Mouse (Mus musculus) embryonic facial prominence, embryonic 10.5 days (tissue): Measurements from ENCODE around the gene Gm49321. TPM values are rescaled to one million over a fixed set of nuclear protein-coding genes. Genes with fewer than 3 reads are reported as not detected.

ENCODE experiments used
- DNase-seq: peaks from one replicate; pipeline ENCODE4 v3.0.0-alpha.2; 2017; ENCODE audit warnings: low spot score
- H3K27ac ChIP-seq: fragments of 300-500 bp; sonication (generic); replicated peaks from 2 replicates; pipeline ENCODE4 v1.5.1; 2016; ENCODE audit warnings: mild to moderate bottlenecking
- H3K27me3 ChIP-seq: fragments of 300-500 bp; sonication (generic); replicated peaks from 2 replicates; pipeline ENCODE4 v1.6.1; 2016; ENCODE audit warnings: low read depth, mild to moderate bottlenecking; ENCODE audit not compliant: poor library complexity, severe bottlenecking
- H3K36me3 ChIP-seq: fragments of 300-500 bp; sonication (generic); replicated peaks from 2 replicates; pipeline ENCODE4 v1.6.1; 2016; ENCODE audit warnings: mild to moderate bottlenecking, moderate library complexity
- H3K4me1 ChIP-seq: fragments of 300-500 bp; sonication (generic); 2 replicates; pipeline ENCODE4 v1.6.1; 2016
- H3K4me3 ChIP-seq: fragments of 300-500 bp; sonication (generic); 2 replicates; pipeline ENCODE4 v1.5.1; 2016; ENCODE audit warnings: mild to moderate bottlenecking, moderate library complexity
- H3K9me3 ChIP-seq: fragments of 300-500 bp; sonication (generic); 2 replicates; pipeline ENCODE4 v1.6.1; 2016; ENCODE audit warnings: mild to moderate bottlenecking
- WGBS: fragments of 180-500 bp; shearing (Covaris S2); methylation state at CpG from one replicate; pipeline ENCODE4 v1.1.7; 2016; 5-methylcytosine and 5-hydroxymethylcytosine counted together
- polyA plus RNA-seq: library from polyadenylated mRNA; unstranded; fragments of >200 nt; fragmentation: Nextera tagmentation; extraction: Ambion mirVana; gene quantifications from 2 replicates; pipeline ENCODE4 v1.2.1, GENCODE M21; 2016

The Gm49321 gene
- polyA plus RNA-seq, 1 experiment from 2014 or later = 12.4 TPM

- Histone ChIP-seq H3K36me3 (no peaks in the 10 kb centered on the region; the same call in 1 of the 2 replicates), H3K27ac (0 out of 2 replicates have a peak overlapping the region, but pooled peaks have one; percentile 45), H3K4me1 (peaks cover 19% of the 10 kb centered on the region), H3K9me3 (no peaks in the 10 kb centered on the region), H3K27me3 (no peaks in the 10 kb centered on the region), H3K4me3 (peak overlapping the region; percentile 54)
- no peak for DNase-seq
- 46% methylated on average over 14 of the region's 14 CpGs for whole genome bisulfite sequencing
These were observed 16.1 kb downstream of the Gm49321 start for GRCm38 (mm10) chr12:73953420-73954186.

- 82% methylated on average over 5 of the region's 5 CpGs for WGBS
- Histone ChIP-seq H3K4me1 (peaks cover 14% of the 10 kb centered on the region), H3K4me3 (no peak overlapping the region), H3K36me3 (no peaks in the 10 kb centered on the region), H3K27ac (no peak overlapping the region), H3K9me3 (no peaks in the 10 kb centered on the region), H3K27me3 (no peaks in the 10 kb centered on the region)
- no peak for DNase-seq
These were observed 17.3 kb downstream of the Gm49321 start for GRCm38 (mm10) chr12:73954785-73955184.

GRCm38 (mm10) chr12:73957676-73958075, 20.2 kb downstream of the Gm49321 start:
- H3K27ac ChIP-seq = no peak overlapping the region
- no peaks in the 10 kb centered on the region for H3K36me3 ChIP-seq
- WGBS = 89% methylated on average over 3 of the region's 3 CpGs
- H3K9me3 ChIP-seq = no peaks in the 10 kb centered on the region
- DNase-seq = no peak
- H3K4me3 ChIP-seq = no peak overlapping the region
- peaks cover 12% of the 10 kb centered on the region for H3K4me1 ChIP-seq
- H3K27me3 ChIP-seq = no peaks in the 10 kb centered on the region

- no peak overlapping the region for H3K4me3 ChIP-seq
- H3K27me3 ChIP-seq = no peaks in the 10 kb centered on the region
- H3K36me3 ChIP-seq = no peaks in the 10 kb centered on the region
- DNase-seq = no peak
- no peak overlapping the region for H3K27ac ChIP-seq
- 82% methylated on average over 2 of the region's 2 CpGs for WGBS
- no peaks in the 10 kb centered on the region for H3K9me3 ChIP-seq
- peaks cover under 1% of the 10 kb centered on the region; the same call in 1 of the 2 replicates for H3K4me1 ChIP-seq
These were observed 21.4 kb downstream of the Gm49321 start for GRCm38 (mm10) chr12:73958830-73959229.

- peak; percentile 97 for DNase-seq
- Histone ChIP-seq H3K4me1 (peaks cover 7% of the 10 kb centered on the region), H3K36me3 (peaks cover 26% of the 10 kb centered on the region), H3K4me3 (peak within 1 kb of the TSS; percentile 84), H3K27ac (peak within 1 kb of the TSS; percentile 86), H3K9me3 (no peaks in the 10 kb centered on the region), H3K27me3 (no peaks in the 10 kb centered on the region)
- 2% methylated on average over 60 of the region's 60 CpGs for WGBS
These were observed 27.1 kb downstream of the Gm49321 start, which contains the start of gene Snapc1 for GRCm38 (mm10) chr12:73964291-73965281. Snapc1 (plus strand) TSS chr12:73964481.

GRCm38 (mm10) chr12:73969142-73969541, 31.7 kb downstream of the Gm49321 start:
- Histone ChIP-seq H3K36me3 (peaks cover 69% of the 10 kb centered on the region), H3K9me3 (peaks cover 10% of the 10 kb centered on the region), H3K4me3 (no peak overlapping the region), H3K27ac (no peak overlapping the region), H3K4me1 (peaks cover 7% of the 10 kb centered on the region), H3K27me3 (no peaks in the 10 kb centered on the region)
- 95% methylated on average over 8 of the region's 8 CpGs for WGBS
- DNase-seq = no peak

- 95% methylated on average over 6 of the region's 6 CpGs for WGBS
- Histone ChIP-seq H3K27ac (no peak overlapping the region), H3K4me1 (no peaks in the 10 kb centered on the region), H3K9me3 (peaks cover 10% of the 10 kb centered on the region), H3K36me3 (peaks cover 96% of the 10 kb centered on the region), H3K27me3 (no peaks in the 10 kb centered on the region), H3K4me3 (no peak overlapping the region)
- no peak for DNase-seq
These were observed 37.1 kb downstream of the Gm49321 start for GRCm38 (mm10) chr12:73974584-73974983.

- no peak overlapping the region for H3K27ac ChIP-seq
- H3K4me1 ChIP-seq = no peaks in the 10 kb centered on the region
- H3K4me3 ChIP-seq = no peak overlapping the region
- 95% methylated on average over 3 of the region's 3 CpGs for WGBS
- H3K9me3 ChIP-seq = no peaks in the 10 kb centered on the region
- no peak for DNase-seq
- peaks cover 95% of the 10 kb centered on the region for H3K36me3 ChIP-seq
- H3K27me3 ChIP-seq = no peaks in the 10 kb centered on the region
These were observed 40.7 kb downstream of the Gm49321 start for GRCm38 (mm10) chr12:73978144-73978543.

GRCm38 (mm10) chr12:73979667-73980066, 42.2 kb downstream of the Gm49321 start:
- Histone ChIP-seq H3K4me1 (no peaks in the 10 kb centered on the region), H3K36me3 (peaks cover 95% of the 10 kb centered on the region), H3K9me3 (no peaks in the 10 kb centered on the region), H3K4me3 (no peak overlapping the region), H3K27me3 (no peaks in the 10 kb centered on the region), H3K27ac (no peak overlapping the region)
- 92% methylated on average over 5 of the region's 5 CpGs for WGBS
- no peak for DNase-seq

GRCm38 (mm10) chr12:73982533-73982932, 45.1 kb downstream of the Gm49321 start:
- Histone ChIP-seq H3K4me3 (no peak overlapping the region), H3K27ac (no peak overlapping the region), H3K9me3 (no peaks in the 10 kb centered on the region), H3K36me3 (peaks cover 91% of the 10 kb centered on the region), H3K27me3 (no peaks in the 10 kb centered on the region), H3K4me1 (no peaks in the 10 kb centered on the region)
- peak; percentile 15 for DNase-seq
- WGBS = 87% methylated on average over 14 of the region's 14 CpGs

GRCm38 (mm10) chr12:73986299-73986698, 48.8 kb downstream of the Gm49321 start:
- H3K36me3 ChIP-seq = peaks cover 60% of the 10 kb centered on the region
- WGBS = 89% methylated on average over 7 of the region's 7 CpGs
- DNase-seq = no peak

GRCm38 (mm10) chr12:73988393-73989008, 51.0 kb downstream of the Gm49321 start:
- 88% methylated on average over 4 of the region's 4 CpGs for WGBS
- H3K9me3 ChIP-seq = no peaks in the 10 kb centered on the region
- DNase-seq = no peak
- H3K4me3 ChIP-seq = no peak overlapping the region
- no peak overlapping the region for H3K27ac ChIP-seq
- H3K4me1 ChIP-seq = no peaks in the 10 kb centered on the region
- peaks cover 40% of the 10 kb centered on the region for H3K36me3 ChIP-seq
- no peaks in the 10 kb centered on the region for H3K27me3 ChIP-seq

More at GRCm38 (mm10) chr12:73986299-73986698, 48.8 kb downstream of the Gm49321 start:
- Histone ChIP-seq H3K4me3 (no peak overlapping the region), H3K9me3 (no peaks in the 10 kb centered on the region), H3K27ac (no peak overlapping the region), H3K27me3 (no peaks in the 10 kb centered on the region), H3K4me1 (no peaks in the 10 kb centered on the region)
